Comparison of ENCODE assay signal across 10 mouse cellular contexts in the genomic region with DNA sequence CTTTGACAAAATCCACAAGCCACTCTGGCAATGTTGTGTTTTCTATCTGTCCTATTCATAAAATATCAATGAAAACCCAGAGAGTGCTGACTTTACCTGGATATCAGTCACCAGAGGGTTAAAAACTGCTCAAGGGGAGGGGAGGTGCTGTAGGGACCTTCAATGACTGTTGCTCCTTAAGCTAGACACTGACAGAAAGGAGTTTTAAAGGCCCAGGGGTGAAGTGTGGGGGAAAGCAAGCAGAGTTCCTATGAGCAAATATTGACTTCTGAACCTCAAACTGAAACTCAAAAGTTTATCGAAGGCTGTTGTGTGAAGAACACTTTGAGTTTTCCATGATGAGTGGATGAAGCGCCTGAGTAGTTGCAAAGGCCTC. TPM values are rescaled to one million over a fixed set of nuclear protein-coding genes. Genes with fewer than 3 reads are reported as not detected.
DNase-seq lines count a peak whose midpoint lies in the region; ATAC-seq and TF ChIP-seq lines count a peak whose summit lies in the region.
"Had no signal": no experiment of that assay in that cellular context is flagged by ENCODE, and none has a peak within 500 bp of the region (broad histone marks: within the 10 kb centered on the region; RNA-seq: fewer than 3 reads in every experiment).

No protein-coding gene starts in this region.

- no peaks in the 10 kb centered on the region for H3K9me3 ChIP-seq in heart, embryonic 15.5 days (replicated peaks)
- no peaks in the 10 kb centered on the region for H3K9me3 ChIP-seq in CH12.LX (replicated peaks; ENCODE audit: low read length)
- H3K9me3 ChIP-seq in embryonic facial prominence, embryonic 12.5 days = no peaks in the 10 kb centered on the region
- no peaks in the 10 kb centered on the region for H3K9me3 ChIP-seq in liver, embryonic 14.5 days (ENCODE audit: control insufficient read depth, low read length)
- no peaks in the 10 kb centered on the region for H3K9me3 ChIP-seq in midbrain, embryonic 13.5 days

- H3K9ac ChIP-seq in heart, embryonic 15.5 days = no peak overlapping the region
- H3K9ac ChIP-seq in CH12.LX (ENCODE audit: insufficient read depth, low read depth) = no peak overlapping the region
- no peak overlapping the region for H3K9ac ChIP-seq in embryonic facial prominence, embryonic 12.5 days
- H3K9ac ChIP-seq in liver, embryonic 14.5 days (replicated peaks) = no peak overlapping the region
- H3K9ac ChIP-seq in midbrain, embryonic 13.5 days (replicated peaks) = no peak overlapping the region

- no peak for TF ChIP-seq CTCF in CH12.LX (conservative IDR thresholded peaks at IDR 0.05 in 1 of 2, IDR thresholded peaks at IDR 0.05 in 1 of 2; ENCODE audit: low read depth in 2 of 2, low read length in 2 of 2)
- TF ChIP-seq CTCF in liver, embryonic 14.5 days (IDR thresholded peaks at IDR 0.05; ENCODE audit: low read depth) = no peak

- peak overlapping the region; percentile 55 for H3K27ac ChIP-seq in heart, embryonic 15.5 days
- no peak overlapping the region for H3K27ac ChIP-seq in CH12.LX (ENCODE audit: insufficient read depth, low read depth)
- peak overlapping the region; percentile 42; the same call in 1 of the 2 replicates for H3K27ac ChIP-seq in embryonic facial prominence, embryonic 12.5 days
- H3K27ac ChIP-seq in liver, embryonic 14.5 days = no peak overlapping the region
- no peak overlapping the region for H3K27ac ChIP-seq in midbrain, embryonic 13.5 days

- no peak for DNase-seq in heart, adult 8-10 months (ENCODE audit: low spot score)
- no peak for DNase-seq in CH12.LX (ENCODE audit: extremely low read depth)
- no peak for DNase-seq in liver, embryonic 14.5 days (ENCODE audit: low read depth in 3 of 3, low spot score in 3 of 3)
- DNase-seq in right cerebral cortex, postnatal 14 days = no peak
- DNase-seq: cerebellum, postnatal 10 days; lung, adult 18-20 months had no signal

- ATAC-seq in heart, embryonic 15.5 days (replicated peaks; ENCODE audit: insufficient number of reproducible peaks, insufficient read depth, low FRiP score, low read depth) = no peak
- ATAC-seq in embryonic facial prominence, embryonic 12.5 days (ENCODE audit: insufficient number of reproducible peaks, insufficient read depth, low FRiP score, low TSS enrichment) = no peak
- ATAC-seq in liver, embryonic 14.5 days (ENCODE audit: insufficient read depth) = no peak
- ATAC-seq in midbrain, embryonic 13.5 days = no peak
- ATAC-seq: hindbrain, embryonic 16.5 days had no signal

- TF ChIP-seq RAD21 in CH12.LX (IDR thresholded peaks at IDR 0.05; ENCODE audit: low read depth, low read length) = no peak

- H3K27me3 ChIP-seq in heart, embryonic 15.5 days = no peaks in the 10 kb centered on the region
- no peaks in the 10 kb centered on the region for H3K27me3 ChIP-seq in CH12.LX (replicated peaks)
- H3K27me3 ChIP-seq in embryonic facial prominence, embryonic 12.5 days = no peaks in the 10 kb centered on the region
- H3K27me3 ChIP-seq in liver, embryonic 14.5 days (ENCODE audit: control insufficient read depth, insufficient read depth, low read length) = no peaks in the 10 kb centered on the region
- no peaks in the 10 kb centered on the region for H3K27me3 ChIP-seq in midbrain, embryonic 13.5 days

- TF ChIP-seq POLR2A in CH12.LX (IDR thresholded peaks at IDR 0.05; ENCODE audit: low read depth, low read length) = no peak

- peak overlapping the region; percentile 19 for H3K4me2 ChIP-seq in heart, embryonic 15.5 days
- H3K4me2 ChIP-seq in CH12.LX (ENCODE audit: insufficient read depth, low read depth, poor library complexity, severe bottlenecking) = 0 out of 2 replicates have a peak overlapping the region, but pooled peaks have one; percentile 22
- H3K4me2 ChIP-seq in embryonic facial prominence, embryonic 12.5 days (replicated peaks) = no peak overlapping the region
- peak overlapping the region; percentile 42 for H3K4me2 ChIP-seq in liver, embryonic 14.5 days (ENCODE audit: low read depth)
- H3K4me2 ChIP-seq in midbrain, embryonic 13.5 days (replicated peaks) = no peak overlapping the region

- H3K79me2 ChIP-seq in CH12.LX (replicated peaks; ENCODE audit: control insufficient read depth, extremely low read depth, insufficient read depth, poor library complexity, severe bottlenecking) = no peaks in the 10 kb centered on the region

- peaks cover 42% of the 10 kb centered on the region for H3K4me1 ChIP-seq in heart, embryonic 15.5 days (replicated peaks)
- peaks cover 27 to 58% of the 10 kb centered on the region in 2 experiments for H3K4me1 ChIP-seq in CH12.LX (ENCODE audit: control insufficient read depth in 1 of 2, insufficient read depth in 2 of 2)
- H3K4me1 ChIP-seq in embryonic facial prominence, embryonic 12.5 days = peaks cover 45% of the 10 kb centered on the region
- peaks cover 13 to 19% of the 10 kb centered on the region in 2 experiments for H3K4me1 ChIP-seq in liver, embryonic 14.5 days (replicated peaks; ENCODE audit: control insufficient read depth in 2 of 2, insufficient read depth in 2 of 2, low read length in 1 of 2)
- H3K4me1 ChIP-seq in midbrain, embryonic 13.5 days (replicated peaks) = peaks cover 13% of the 10 kb centered on the region; the same call in 1 of the 2 replicates

- in situ Hi-C loops in CH12.LX (cut with MboI; ENCODE audit: low pct_ligation_motif_present, low pct_unique_long_range_greater_than_20kb, low sequenced_read_pairs) = no loop called here

- dilution Hi-C loops in CH12.LX (cut with MboI; ENCODE audit: extremely low pct_ligation_motif_present, extremely low pct_unique_long_range_greater_than_20kb, low sequenced_read_pairs) = no loop called here

- H3K36me3 ChIP-seq in heart, embryonic 15.5 days = no peaks in the 10 kb centered on the region
- H3K36me3 ChIP-seq in CH12.LX (replicated peaks in 1 of 2; ENCODE audit: control insufficient read depth in 1 of 2, insufficient read depth in 1 of 2, low read length in 1 of 2) = no peaks in the 10 kb centered on the region
- H3K36me3 ChIP-seq in embryonic facial prominence, embryonic 12.5 days = no peaks in the 10 kb centered on the region
- H3K36me3 ChIP-seq in liver, embryonic 14.5 days (replicated peaks; ENCODE audit: control insufficient read depth, insufficient read depth, low read depth) = no peaks in the 10 kb centered on the region
- no peaks in the 10 kb centered on the region for H3K36me3 ChIP-seq in midbrain, embryonic 13.5 days

- TF ChIP-seq EP300 in CH12.LX (IDR thresholded peaks at IDR 0.05; ENCODE audit: low read length) = no peak
- TF ChIP-seq EP300 in liver, embryonic 14.5 days (IDR thresholded peaks at IDR 0.05; ENCODE audit: low read depth) = no peak

- 57% methylated on average over 2 of the region's 2 CpGs for WGBS in heart, embryonic 15.5 days
- WGBS in embryonic facial prominence, embryonic 12.5 days = 66% methylated on average over 2 of the region's 2 CpGs
- 24% methylated on average over 2 of the region's 2 CpGs for WGBS in liver, embryonic 14.5 days (ENCODE audit: insufficient replicate concordance)
- 66% methylated on average over 2 of the region's 2 CpGs for WGBS in midbrain, embryonic 13.5 days

- no peak overlapping the region for H3K4me3 ChIP-seq in heart, embryonic 15.5 days
- H3K4me3 ChIP-seq in CH12.LX (replicated peaks in 1 of 3; ENCODE audit: low read depth in 2 of 3, low read length in 2 of 3, poor library complexity in 1 of 3) = no peak overlapping the region
- no peak overlapping the region for H3K4me3 ChIP-seq in embryonic facial prominence, embryonic 12.5 days
- no peak overlapping the region for H3K4me3 ChIP-seq in liver, embryonic 14.5 days (ENCODE audit: insufficient read depth in 1 of 2, low read depth in 2 of 2, low read length in 2 of 2)
- H3K4me3 ChIP-seq in midbrain, embryonic 13.5 days (replicated peaks) = no peak overlapping the region

TF ChIP-seq in CH12.LX, 34 proteins besides CTCF, POLR2A, EP300 and RAD21:
- TF ChIP-seq KAT2A (IDR thresholded peaks at IDR 0.05; ENCODE audit: insufficient replicate concordance, low read length) = no peak
- TF ChIP-seq NELFE (IDR thresholded peaks at IDR 0.05; ENCODE audit: low read depth, low read length) = no peak
- no peak for TF ChIP-seq CHD1 (IDR thresholded peaks at IDR 0.05; ENCODE audit: low read depth, low read length)
- TF ChIP-seq MXI1 (IDR thresholded peaks at IDR 0.05; ENCODE audit: low read depth, low read length) = no peak
- TF ChIP-seq USF2 (conservative IDR thresholded peaks at IDR 0.05; ENCODE audit: low read depth, low read length) = no peak
- no peak for TF ChIP-seq SIN3A (IDR thresholded peaks at IDR 0.05; ENCODE audit: low read length)
- TF ChIP-seq TCF12 (IDR thresholded peaks at IDR 0.05; ENCODE audit: low read depth, low read length) = no peak
- TF ChIP-seq GABPA (IDR thresholded peaks at IDR 0.05; ENCODE audit: insufficient replicate concordance, low read depth, low read length) = no peak
- no peak for TF ChIP-seq MAZ (IDR thresholded peaks at IDR 0.05; ENCODE audit: low read depth, low read length)
- no peak for TF ChIP-seq TBP (conservative IDR thresholded peaks at IDR 0.05; ENCODE audit: low read depth, low read length)

RNA-seq across cellular contexts. Expression of a gene that starts 50.9 kb away (rescaled TPM):
- 20.3 and 25.2 TPM in 2 replicates for polyA plus RNA-seq in heart, embryonic 15.5 days (2015; fragmentation: Nextera tagmentation; extraction: Ambion mirVana)
- total RNA-seq in heart, adult 8-10 months (2022) = under 1 TPM; 0.28 to 0.76 (median 0.42) TPM
- total RNA-seq in CH12.LX (2012; rRNA removed) (25.4 and 25.7 TPM in 2 replicates), CH12.LX (2014; rRNA removed) (42.6 and 46.5 TPM in 2 replicates)
- 27.4 and 27.8 TPM in 2 replicates for polyA plus RNA-seq in CH12.LX (2012; ENCODE audit: insufficient read length, low read depth)
- polyA plus RNA-seq in embryonic facial prominence, embryonic 12.5 days (2016; fragmentation: Nextera tagmentation; extraction: Ambion mirVana) = 57.9 and 60.8 TPM in 2 replicates
- 12.5 and 15.6 TPM in 2 replicates for polyA plus RNA-seq in liver, embryonic 14.5 days (2012; rRNA removed)
- polyA plus RNA-seq in liver, embryonic 14.5 days (2014; fragmentation: Nextera tagmentation; extraction: Ambion mirVana) = 16.2 and 18.2 TPM in 2 replicates
- 43.9 and 44.4 TPM in 2 replicates for polyA plus RNA-seq in midbrain, embryonic 13.5 days (2015; fragmentation: Nextera tagmentation; extraction: Ambion mirVana)

Comparison
In these comparisons a context has a peak if more than half of its experiments do, and no peak if none do; other contexts are left out.
1. H3K27ac ChIP-seq: peak in heart, embryonic 15.5 days (single experiment) and embryonic facial prominence, embryonic 12.5 days (single experiment); none in CH12.LX (single experiment), liver, embryonic 14.5 days (single experiment) and midbrain, embryonic 13.5 days (single experiment).
2. H3K4me2 ChIP-seq: peak in heart, embryonic 15.5 days (single experiment), CH12.LX (single experiment) and liver, embryonic 14.5 days (single experiment); none in embryonic facial prominence, embryonic 12.5 days (single experiment) and midbrain, embryonic 13.5 days (single experiment).